Mouse (Mus musculus): ENCODE results near the gene Ppcdc.

DNA sequence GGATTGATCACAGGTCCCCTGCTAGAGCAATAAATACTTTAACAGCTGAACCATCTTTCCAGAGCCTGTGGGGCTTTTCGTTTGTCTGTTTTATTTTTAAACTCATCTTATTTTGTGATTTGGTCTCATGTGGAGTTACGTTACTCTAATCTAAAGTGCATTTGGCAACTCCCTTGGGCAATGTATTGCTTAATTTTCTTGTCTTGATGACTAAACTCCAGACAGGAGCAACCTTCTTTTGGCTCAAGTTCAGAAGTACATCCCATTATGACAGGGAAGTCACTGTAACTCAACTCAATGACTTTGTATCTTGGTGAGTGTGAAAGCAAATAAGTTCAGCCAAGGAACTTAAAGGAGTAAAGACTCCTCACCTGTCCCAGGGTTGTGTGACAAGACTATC is 55.3 kb downstream of the Ppcdc start:
- TF ChIP-seq CTCF (IDR thresholded peaks at IDR 0.05; ENCODE audit: borderline replicate concordance, insufficient read depth, low read depth, low read length), result no peak
- TF ChIP-seq POLR2A (IDR thresholded peaks at IDR 0.05; ENCODE audit: borderline replicate concordance, insufficient read depth, low read length), result no peak
